Mouse (Mus musculus) stomach, embryonic 16.5 days (tissue): ENCODE results near the gene Gab2. TPM values are rescaled to one million over a fixed set of nuclear protein-coding genes. Genes with fewer than 3 reads are reported as not detected.

Source experiments
- ATAC-seq: fragments of 200-750 bp; cut with Nextera tagmentation; 2 replicates; pipeline ENCODE4 v1.8.0; 2017; ENCODE audit warnings: moderate number of reproducible peaks, moderate TSS enrichment; ENCODE audit not compliant: insufficient read depth, low FRiP score
- H3K27ac ChIP-seq: fragments of 300-500 bp; sonication (generic); 2 replicates; pipeline ENCODE4 v1.5.1; 2014; ENCODE audit warnings: low read length
- H3K27me3 ChIP-seq: fragments of 300-500 bp; sonication (generic); 2 replicates; pipeline ENCODE4 v1.6.1; 2014; ENCODE audit warnings: low read length, control low read depth, mixed read lengths; ENCODE audit not compliant: control insufficient read depth, insufficient read depth
- H3K36me3 ChIP-seq: fragments of 300-500 bp; sonication (generic); 2 replicates; pipeline ENCODE4 v1.6.1; 2014; ENCODE audit warnings: low read length; ENCODE audit not compliant: control insufficient read depth, insufficient read depth
- H3K4me1 ChIP-seq: fragments of 300-500 bp; sonication (generic); 2 replicates; pipeline ENCODE4 v1.6.1; 2014; ENCODE audit warnings: low read length, control low read depth, mixed read lengths; ENCODE audit not compliant: control insufficient read depth, insufficient read depth
- H3K4me2 ChIP-seq: fragments of 300-500 bp; sonication (generic); 2 replicates; pipeline ENCODE4 v1.6.1; 2014; ENCODE audit warnings: low read depth, low read length, mixed read lengths
- H3K4me3 ChIP-seq: fragments of 300-500 bp; sonication (generic); replicated peaks from 2 replicates; pipeline ENCODE4 v1.5.1; 2014; ENCODE audit warnings: mild to moderate bottlenecking, low read length
- H3K9ac ChIP-seq: fragments of 300-500 bp; sonication (generic); 2 replicates; pipeline ENCODE4 v1.6.1; 2014; ENCODE audit warnings: low read length
- H3K9me3 ChIP-seq: fragments of 300-500 bp; sonication (generic); replicated peaks from 2 replicates; pipeline ENCODE4 v1.6.1; 2016; ENCODE audit warnings: low read length, control low read depth; ENCODE audit not compliant: control insufficient read depth
- WGBS: fragments of 180-500 bp; shearing (Covaris S2); extraction: QIAGEN DNeasy Blood & Tissue Kit; methylation state at CpG from one replicate; pipeline ENCODE4 v1.1.7; 2014; 5-methylcytosine and 5-hydroxymethylcytosine counted together
- polyA plus RNA-seq: library from polyadenylated mRNA; unstranded; fragments of >200 nt; fragmentation: Nextera tagmentation; extraction: Ambion mirVana; gene quantifications from 2 replicates; pipeline ENCODE4 v1.2.1, GENCODE M21; 2015

The Gab2 gene
- polyA plus RNA-seq, 1 experiment from 2014 or later, result 8.3 TPM

DNA sequence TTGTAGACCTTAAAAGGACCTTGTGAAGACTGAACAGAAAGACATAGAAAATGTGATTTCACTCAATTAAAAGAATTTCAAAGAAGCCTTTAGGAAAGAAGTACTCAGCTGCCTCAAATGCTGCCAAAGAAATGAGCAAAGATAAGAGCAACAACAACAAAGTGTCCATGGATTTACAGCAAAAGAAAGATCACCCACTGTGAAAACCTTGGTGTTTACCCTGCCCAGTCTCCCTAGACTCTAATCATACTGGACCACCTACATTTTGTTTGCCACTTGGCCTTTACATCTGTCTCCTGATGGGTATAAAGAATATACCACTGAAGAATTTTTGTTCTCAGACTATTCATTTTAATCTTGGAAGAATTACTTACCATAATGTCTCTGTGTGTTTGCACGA is 89.7 kb downstream of the Gab2 start:
- no peak overlapping the region for H3K9ac ChIP-seq
- peaks cover 13% of the 10 kb centered on the region for H3K4me1 ChIP-seq
- H3K9me3 ChIP-seq, result no peaks in the 10 kb centered on the region
- WGBS, result 59% methylated on average over 1 of the region's 1 CpGs
- H3K27me3 ChIP-seq, result no peaks in the 10 kb centered on the region
- H3K4me3 ChIP-seq, result no peak overlapping the region
- no peak for ATAC-seq
- no peaks in the 10 kb centered on the region for H3K36me3 ChIP-seq
- no peak overlapping the region for H3K4me2 ChIP-seq
- H3K27ac ChIP-seq, result 0 out of 2 replicates have a peak overlapping the region, but pooled peaks have one; percentile 33

DNA sequence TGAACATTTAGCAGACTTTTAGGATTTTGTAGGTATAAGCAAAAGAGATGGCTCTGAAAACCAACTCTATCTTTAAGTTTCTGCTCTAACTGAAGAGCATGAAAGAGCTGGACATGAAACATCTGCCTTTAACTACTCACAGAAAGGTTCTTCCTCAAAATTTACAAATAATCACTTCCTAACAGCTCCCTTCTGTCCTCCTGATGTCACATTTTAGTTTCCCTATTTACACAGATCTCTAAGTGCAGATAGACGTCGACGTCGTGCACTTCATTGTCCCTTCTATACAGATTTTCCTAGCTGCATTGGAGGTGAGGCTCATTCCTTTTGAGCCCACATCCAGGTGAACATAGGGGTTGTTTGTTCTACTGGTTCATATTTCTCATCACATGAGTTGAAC is 90.3 kb downstream of the Gab2 start:
- no peak for ATAC-seq
- 27% methylated on average over 4 of the region's 4 CpGs for WGBS
- Histone ChIP-seq H3K4me3 (no peak overlapping the region), H3K4me2 (no peak overlapping the region), H3K4me1 (peaks cover 13% of the 10 kb centered on the region), H3K9ac (no peak overlapping the region), H3K9me3 (no peaks in the 10 kb centered on the region), H3K27me3 (no peaks in the 10 kb centered on the region), H3K27ac (peak overlapping the region; percentile 33; the same call in 1 of the 2 replicates), H3K36me3 (no peaks in the 10 kb centered on the region)

DNA sequence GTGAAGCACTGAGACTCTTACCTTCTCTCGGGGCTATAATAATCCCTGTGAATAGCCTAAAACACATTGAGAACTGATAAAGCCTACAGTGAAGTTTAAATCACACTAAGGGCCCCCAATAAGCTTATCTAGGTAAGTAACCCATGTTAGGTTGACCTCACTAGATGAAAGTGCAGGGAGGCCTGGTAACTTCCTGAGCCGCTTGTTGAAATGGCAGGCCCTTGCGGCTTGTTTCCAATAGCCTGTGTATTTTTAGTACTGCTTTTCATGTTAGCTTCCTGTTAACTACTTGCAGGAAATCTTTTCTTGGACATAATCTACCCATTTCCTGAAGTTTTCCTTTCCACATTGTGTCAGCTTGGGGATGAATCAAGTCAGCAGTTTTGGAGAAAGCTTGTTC is 90.7 kb downstream of the Gab2 start:
- Histone ChIP-seq H3K9me3 (no peaks in the 10 kb centered on the region), H3K4me2 (no peak overlapping the region), H3K4me1 (peaks cover 13% of the 10 kb centered on the region), H3K36me3 (no peaks in the 10 kb centered on the region), H3K27me3 (no peaks in the 10 kb centered on the region), H3K9ac (no peak overlapping the region), H3K4me3 (no peak overlapping the region), H3K27ac (peak overlapping the region; percentile 60; the same call in 1 of the 2 replicates)
- 46% methylated on average over 3 of the region's 3 CpGs for WGBS
- ATAC-seq, result no peak

DNA sequence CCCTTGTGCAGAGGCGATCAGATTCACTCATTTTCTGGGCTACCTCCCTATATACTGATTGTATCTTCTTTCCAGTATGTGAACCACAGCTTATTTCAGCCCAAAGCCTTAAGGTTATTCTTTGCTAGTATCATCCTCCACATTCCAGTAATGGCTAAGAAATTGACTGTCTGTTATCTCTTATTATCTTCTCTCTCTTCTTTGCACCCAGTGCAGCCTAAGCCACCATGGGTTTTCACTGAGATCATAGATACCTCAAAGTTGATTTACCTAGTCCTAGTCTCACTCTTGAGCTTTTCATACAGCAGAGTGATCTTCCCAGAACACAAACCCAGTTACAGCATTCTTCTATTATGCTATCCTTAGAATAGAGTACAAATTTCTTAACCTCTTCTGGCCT is 100.5 kb downstream of the Gab2 start:
- Histone ChIP-seq H3K9ac (no peak overlapping the region), H3K4me3 (no peak overlapping the region), H3K4me1 (peaks cover 6% of the 10 kb centered on the region), H3K36me3 (no peaks in the 10 kb centered on the region), H3K9me3 (no peaks in the 10 kb centered on the region), H3K27ac (no peak overlapping the region), H3K27me3 (no peaks in the 10 kb centered on the region), H3K4me2 (no peak overlapping the region)
- no peak for ATAC-seq
- WGBS, result 94% methylated on average over 1 of the region's 1 CpGs

DNA sequence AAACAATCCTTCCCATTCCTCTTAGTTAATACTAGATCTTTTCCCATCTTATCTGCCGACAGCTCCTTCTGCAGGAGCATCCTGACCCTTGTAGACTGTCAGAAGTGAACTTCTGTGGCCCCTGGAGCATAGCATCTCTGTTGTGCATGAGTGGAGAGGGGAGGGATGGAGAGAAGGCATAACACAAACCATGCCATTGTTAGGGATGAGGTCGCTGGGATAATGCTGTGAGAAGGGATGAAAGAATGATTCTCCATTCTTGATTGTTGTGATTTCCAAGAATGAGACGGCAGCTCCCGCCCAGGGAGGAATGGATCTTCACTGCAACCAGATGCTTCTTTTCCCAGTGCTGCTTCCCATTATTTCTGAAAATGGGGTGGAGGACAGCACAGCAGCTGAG is 102.0 kb downstream of the Gab2 start:
- no peak for ATAC-seq

DNA sequence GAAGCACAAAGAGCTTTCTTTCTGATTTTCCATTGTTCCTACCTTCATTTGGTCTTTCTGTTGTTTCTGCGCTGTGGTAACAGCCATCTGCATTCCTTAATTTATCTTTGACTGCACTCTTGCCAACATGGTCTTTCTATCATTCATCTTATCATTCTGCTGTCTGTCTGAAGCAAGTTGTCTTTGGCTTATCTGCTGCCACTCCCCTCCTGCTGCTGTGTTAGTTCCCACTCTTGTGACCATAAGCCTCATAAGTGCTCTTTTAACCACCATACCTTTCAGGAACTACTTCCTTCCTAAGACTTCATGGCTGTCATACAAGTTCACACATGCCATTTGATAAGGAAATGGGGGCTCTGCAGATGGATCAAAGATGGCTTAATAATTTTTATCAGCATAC is 102.6 kb downstream of the Gab2 start:
- Histone ChIP-seq H3K4me2 (no peak overlapping the region), H3K27ac (no peak overlapping the region), H3K9ac (no peak overlapping the region), H3K36me3 (no peaks in the 10 kb centered on the region), H3K4me3 (no peak overlapping the region), H3K4me1 (peaks cover 6% of the 10 kb centered on the region), H3K27me3 (no peaks in the 10 kb centered on the region), H3K9me3 (no peaks in the 10 kb centered on the region)
- ATAC-seq, result no peak
- 54% methylated on average over 1 of the region's 1 CpGs for WGBS

More for the DNA sequence above, 102.0 kb downstream of the Gab2 start:
- Histone ChIP-seq H3K9me3 (no peaks in the 10 kb centered on the region), H3K9ac (no peak overlapping the region), H3K4me3 (no peak overlapping the region), H3K4me1 (peaks cover 6% of the 10 kb centered on the region), H3K27me3 (no peaks in the 10 kb centered on the region), H3K36me3 (no peaks in the 10 kb centered on the region), H3K27ac (no peak overlapping the region), H3K4me2 (no peak overlapping the region)
- WGBS, result 54% methylated on average over 4 of the region's 4 CpGs

DNA sequence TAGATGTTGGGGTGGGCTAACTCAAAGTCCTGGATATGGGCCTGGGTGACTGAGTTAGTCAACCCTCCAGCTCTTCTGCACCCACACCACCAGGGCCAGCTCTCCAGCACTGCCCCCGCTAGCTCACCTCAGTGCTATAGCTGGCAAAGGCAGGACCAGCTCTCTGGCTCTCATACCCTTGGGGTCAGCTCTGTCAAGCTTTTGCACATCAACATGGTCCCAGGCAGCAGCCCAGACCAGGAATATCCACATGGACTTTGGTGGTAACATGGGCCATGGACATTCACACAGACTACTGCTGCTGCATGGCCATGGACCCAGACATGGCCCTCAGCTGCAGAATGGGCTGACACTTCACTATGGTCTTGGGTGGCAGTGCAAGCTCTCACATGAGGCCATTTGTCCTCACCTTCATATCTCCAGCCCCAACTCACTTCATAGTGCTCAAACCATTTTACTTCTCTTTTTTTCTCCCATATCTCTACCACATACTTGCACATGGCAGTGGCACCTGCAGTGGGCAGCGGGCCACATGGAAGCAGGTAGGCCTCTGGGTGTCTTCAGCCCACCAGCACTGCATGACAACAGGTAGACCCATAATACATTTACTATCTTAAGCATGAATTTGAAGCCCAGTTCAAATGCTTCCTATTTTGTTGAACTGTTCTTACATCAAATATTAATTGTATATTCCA is 106.1 kb downstream of the Gab2 start:
- H3K4me3 ChIP-seq, result no peak overlapping the region
- no peak overlapping the region for H3K9ac ChIP-seq
- H3K27me3 ChIP-seq, result no peaks in the 10 kb centered on the region
- WGBS, result 88% methylated on average over 2 of the region's 2 CpGs
- peaks cover 6% of the 10 kb centered on the region for H3K4me1 ChIP-seq
- no peaks in the 10 kb centered on the region for H3K9me3 ChIP-seq
- no peak for ATAC-seq
- H3K27ac ChIP-seq, result no peak overlapping the region
- H3K4me2 ChIP-seq, result no peak overlapping the region
- H3K36me3 ChIP-seq, result no peaks in the 10 kb centered on the region; the same call in 1 of the 2 replicates

DNA sequence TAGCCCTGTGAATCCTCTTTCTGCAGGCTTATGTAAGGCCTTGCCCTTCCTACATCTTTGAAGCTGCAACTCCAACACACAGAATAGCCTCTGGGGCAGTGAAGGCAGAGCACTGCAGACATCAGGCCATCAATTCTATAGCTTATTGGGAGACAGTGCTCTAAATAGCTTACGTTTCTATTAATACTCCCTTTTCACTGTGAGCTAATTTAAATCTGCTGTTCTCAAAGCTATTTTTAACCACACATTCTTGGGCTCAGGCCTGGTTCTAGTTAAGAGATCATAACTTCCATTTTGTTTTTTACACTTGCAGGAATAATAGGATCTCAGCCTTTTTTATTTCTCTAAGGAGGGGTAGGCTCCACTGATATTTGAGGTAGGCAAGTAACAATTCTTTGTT is 107.7 kb downstream of the Gab2 start:
- no peak overlapping the region for H3K9ac ChIP-seq
- H3K27ac ChIP-seq, result no peak overlapping the region
- no peak for ATAC-seq
- 47% methylated on average over 1 of the region's 1 CpGs for WGBS
- no peaks in the 10 kb centered on the region; the same call in 1 of the 2 replicates for H3K36me3 ChIP-seq
- no peaks in the 10 kb centered on the region for H3K9me3 ChIP-seq
- H3K4me2 ChIP-seq, result no peak overlapping the region
- H3K4me1 ChIP-seq, result peaks cover under 1% of the 10 kb centered on the region; the same call in 1 of the 2 replicates
- H3K27me3 ChIP-seq, result no peaks in the 10 kb centered on the region
- H3K4me3 ChIP-seq, result no peak overlapping the region

DNA sequence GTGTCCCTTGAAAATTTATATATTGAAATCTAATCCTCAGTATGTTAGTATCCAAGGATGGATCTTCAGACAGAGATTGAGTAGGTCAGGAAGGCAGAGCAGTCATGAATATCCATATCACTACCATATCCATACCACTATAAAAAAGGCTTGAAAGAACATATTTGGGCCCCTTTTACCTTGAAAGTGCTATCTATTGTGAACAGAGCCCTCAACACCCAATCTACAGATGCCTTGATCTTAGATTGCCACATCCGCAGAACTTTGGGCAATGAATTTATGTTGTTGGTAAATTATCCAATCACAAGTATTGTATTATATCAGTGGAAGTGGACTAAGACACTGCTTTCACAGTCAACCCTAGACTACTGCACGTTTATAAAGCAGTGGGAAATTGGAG is 122.5 kb downstream of the Gab2 start:
- Histone ChIP-seq H3K9me3 (no peaks in the 10 kb centered on the region), H3K4me2 (no peak overlapping the region), H3K27me3 (no peaks in the 10 kb centered on the region), H3K27ac (no peak overlapping the region), H3K9ac (no peak overlapping the region), H3K36me3 (no peaks in the 10 kb centered on the region), H3K4me1 (no peaks in the 10 kb centered on the region), H3K4me3 (no peak overlapping the region)
- no peak for ATAC-seq
- WGBS, result 80% methylated on average over 2 of the region's 2 CpGs
